Mouse (Mus musculus) layer of hippocampus, postnatal 10 days (tissue): ENCODE results near the gene Cers2. TPM values are rescaled to one million over a fixed set of nuclear protein-coding genes. Genes with fewer than 3 reads are reported as not detected.

ENCODE experiments used
- DNase-seq, 2 experiments: peaks; one replicate each; pipeline ENCODE4 v3.0.0; 2021; ENCODE audit warnings: low spot score in 2 of 2
- long read RNA-seq: library from polyadenylated mRNA; stranded (forward); transcript quantifications from one replicate; pipeline ENCODE4 v2.0.0, GENCODE M21; 2023
- total RNA-seq, 2 experiments: library from RNA; stranded (reverse); gene quantifications; 2 replicates each; pipeline ENCODE4 v1.2.3; 2021

Cers2 gene
- 10 to 100 TPM; 45.4 to 46.6 TPM for total RNA-seq
- long read RNA-seq, transcript Cers2-201 (11 exons, 2,216 nt): major isoform, 32 of 55 reads
- long read RNA-seq, partial matches to known transcripts: 3 of 55 reads
- long read RNA-seq, other reads (novel, unspliced or antisense): 20 of 55 reads

- no peak for DNase-seq
Measured at GRCm38 (mm10) chr3:95314486-95315093, at the start of gene Cers2. Gene Cers2 (plus strand): TSS chr3:95314791.

GRCm38 (mm10) chr3:95266052-95266451, 48.5 kb upstream of the Cers2 start:
- no peak for DNase-seq

GRCm38 (mm10) chr3:95267855-95268254, 46.7 kb upstream of the Cers2 start:
- no peak for DNase-seq

GRCm38 (mm10) chr3:95269789-95270188, 44.8 kb upstream of the Cers2 start:
- no peak for DNase-seq

GRCm38 (mm10) chr3:95270766-95271364, 43.7 kb upstream of the Cers2 start:
- DNase-seq: no peak

GRCm38 (mm10) chr3:95273471-95273870, 41.1 kb upstream of the Cers2 start:
- no peak for DNase-seq

- no peak for DNase-seq
Measured at GRCm38 (mm10) chr3:95274453-95274852, 40.1 kb upstream of the Cers2 start.

GRCm38 (mm10) chr3:95275161-95275560, 39.4 kb upstream of the Cers2 start:
- no peak for DNase-seq

- DNase-seq: no peak
Measured at GRCm38 (mm10) chr3:95276428-95276934, 38.1 kb upstream of the Cers2 start.

GRCm38 (mm10) chr3:95277149-95277551, 37.4 kb upstream of the Cers2 start:
- no peak for DNase-seq

GRCm38 (mm10) chr3:95280747-95281146, 33.8 kb upstream of the Cers2 start:
- peak; percentile 13 to 21 for DNase-seq

GRCm38 (mm10) chr3:95281216-95282126, 33.1 kb upstream of the Cers2 start, which contains the start of the genes Mindy1 and Prune1:
Gene Mindy1 (plus strand): TSS chr3:95281345.
Gene Prune1 (minus strand): TSS chr3:95282076.
- DNase-seq: peak; percentile 99

GRCm38 (mm10) chr3:95282381-95282864, 32.2 kb upstream of the Cers2 start:
- peak; percentile 16 to 36 for DNase-seq

GRCm38 (mm10) chr3:95282865-95283588, 31.6 kb upstream of the Cers2 start:
- peak; percentile 75 to 81 for DNase-seq

- DNase-seq: no peak
Measured at GRCm38 (mm10) chr3:95283589-95283941, 31.0 kb upstream of the Cers2 start.

- no peak for DNase-seq
Measured at GRCm38 (mm10) chr3:95284062-95284461, 30.5 kb upstream of the Cers2 start.

- no peak for DNase-seq
Measured at GRCm38 (mm10) chr3:95284501-95285281, 29.9 kb upstream of the Cers2 start.

GRCm38 (mm10) chr3:95285390-95285789, 29.2 kb upstream of the Cers2 start:
- DNase-seq: no peak

- DNase-seq: no peak
Measured at GRCm38 (mm10) chr3:95286011-95286410, 28.6 kb upstream of the Cers2 start.

GRCm38 (mm10) chr3:95286510-95286909, 28.1 kb upstream of the Cers2 start:
- DNase-seq: no peak
